Mouse (Mus musculus): ENCODE data around the gene Gpr35.
"Not testable (repeated sequence)": the region's sequence is repeated elsewhere in the genome, so short reads cannot be mapped to it uniquely, and the experiment has no call there.

- TF ChIP-seq CTCF (IDR thresholded peaks at IDR 0.05; ENCODE audit: low read depth, low read length); POLR2A (IDR thresholded peaks at IDR 0.05; ENCODE audit: insufficient read depth, low read length): not testable (repeated sequence)
Measured at GRCm38 (mm10) chr1:92970791-92971190, 20.1 kb downstream of the Gpr35 start.

Measured in ES-Bruce4 (cell line).